Mouse (Mus musculus) hindbrain, embryonic 11.5 days (tissue): ENCODE data around the gene Olfr427. TPM values are rescaled to one million over a fixed set of nuclear protein-coding genes. Genes with fewer than 3 reads are reported as not detected.

Experiments used
- ATAC-seq: fragments of 200-750 bp; cut with Nextera tagmentation; 2 replicates; pipeline ENCODE4 v1.8.0; 2017; ENCODE audit warnings: mild to moderate bottlenecking, moderate TSS enrichment, moderate library complexity; ENCODE audit not compliant: low FRiP score
- DNase-seq: peaks from one replicate; pipeline ENCODE4 v3.0.0-alpha.2; 2015; ENCODE audit warnings: low spot score
- H3K27ac ChIP-seq: fragments of 300-500 bp; sonication (generic); 2 replicates; pipeline ENCODE4 v1.5.1; 2014; ENCODE audit warnings: mild to moderate bottlenecking, low read depth, low read length
- H3K27me3 ChIP-seq: fragments of 300-500 bp; sonication (generic); 2 replicates; pipeline ENCODE4 v1.6.1; 2014; ENCODE audit warnings: mild to moderate bottlenecking, low read length, moderate library complexity, mixed read lengths; ENCODE audit not compliant: control insufficient read depth, insufficient read depth
- H3K36me3 ChIP-seq: fragments of 300-500 bp; sonication (generic); 2 replicates; pipeline ENCODE4 v1.6.1; 2014; ENCODE audit warnings: mild to moderate bottlenecking, low read length, moderate library complexity, mixed read lengths; ENCODE audit not compliant: control insufficient read depth, insufficient read depth
- H3K4me1 ChIP-seq: fragments of 300-500 bp; sonication (generic); replicated peaks from 2 replicates; pipeline ENCODE4 v1.6.1; 2014; ENCODE audit warnings: low read length, mixed read lengths; ENCODE audit not compliant: control insufficient read depth, insufficient read depth
- H3K4me2 ChIP-seq: fragments of 300-500 bp; sonication (generic); replicated peaks from 2 replicates; pipeline ENCODE4 v1.6.1; 2014; ENCODE audit warnings: mild to moderate bottlenecking, low read depth, low read length
- H3K4me3 ChIP-seq: fragments of 300-500 bp; sonication (generic); 2 replicates; pipeline ENCODE4 v1.5.1; 2014; ENCODE audit warnings: low read depth, low read length
- H3K9ac ChIP-seq: fragments of 300-500 bp; sonication (generic); 2 replicates; pipeline ENCODE4 v1.6.1; 2014; ENCODE audit warnings: low read depth, low read length
- H3K9me3 ChIP-seq: fragments of 300-500 bp; sonication (generic); 2 replicates; pipeline ENCODE4 v1.6.1; 2016; ENCODE audit warnings: low read length; ENCODE audit not compliant: control insufficient read depth
- WGBS: fragments of 180-500 bp; shearing (Covaris S2); extraction: QIAGEN DNeasy Blood & Tissue Kit; methylation state at CpG from one replicate; pipeline ENCODE4 v1.1.7; 2014; 5-methylcytosine and 5-hydroxymethylcytosine counted together
- polyA plus RNA-seq: library from polyadenylated mRNA; unstranded; fragments of >200 nt; fragmentation: Nextera tagmentation; extraction: Ambion mirVana; gene quantifications from 2 replicates; pipeline ENCODE4 v1.2.1, GENCODE M21; 2014

The Olfr427 gene
- polyA plus RNA-seq, 1 experiment from 2014 or later, result not detected

DNA sequence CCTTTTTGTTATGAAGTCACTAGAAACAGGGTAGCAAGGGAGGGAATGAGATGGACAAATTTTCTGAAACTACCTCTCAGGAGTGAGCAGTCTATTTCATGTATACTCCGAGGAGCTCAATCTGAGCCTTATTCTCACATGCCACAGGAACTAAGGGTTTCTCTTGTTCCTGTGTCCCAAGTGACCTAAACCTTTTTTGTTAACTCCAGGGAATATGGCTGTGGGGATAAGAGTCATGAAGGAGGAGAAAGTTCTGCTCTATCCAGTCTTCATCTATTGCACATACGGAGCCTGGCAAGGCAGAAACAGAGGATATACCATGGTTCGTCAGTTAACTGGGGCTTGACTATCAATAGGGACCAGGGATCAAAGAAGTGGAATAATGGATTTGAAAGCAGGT, 30.4 kb upstream of the Olfr427 start, which contains the start of gene Olfr430:
Olfr430 (plus strand) TSS at position 301 of the 400 bp plus-strand sequence.
- Histone ChIP-seq H3K4me3 (no peak within 1 kb of the TSS), H3K4me2 (no peak within 1 kb of the TSS), H3K27ac (no peak within 1 kb of the TSS), H3K36me3 (no peaks in the 10 kb centered on the region), H3K27me3 (no peaks in the 10 kb centered on the region), H3K9ac (no peak within 1 kb of the TSS), H3K4me1 (no peaks in the 10 kb centered on the region), H3K9me3 (no peaks in the 10 kb centered on the region)
- ATAC-seq (no peak), DNase-seq (no peak)
- 87% methylated on average over 3 of the region's 3 CpGs for WGBS

DNA sequence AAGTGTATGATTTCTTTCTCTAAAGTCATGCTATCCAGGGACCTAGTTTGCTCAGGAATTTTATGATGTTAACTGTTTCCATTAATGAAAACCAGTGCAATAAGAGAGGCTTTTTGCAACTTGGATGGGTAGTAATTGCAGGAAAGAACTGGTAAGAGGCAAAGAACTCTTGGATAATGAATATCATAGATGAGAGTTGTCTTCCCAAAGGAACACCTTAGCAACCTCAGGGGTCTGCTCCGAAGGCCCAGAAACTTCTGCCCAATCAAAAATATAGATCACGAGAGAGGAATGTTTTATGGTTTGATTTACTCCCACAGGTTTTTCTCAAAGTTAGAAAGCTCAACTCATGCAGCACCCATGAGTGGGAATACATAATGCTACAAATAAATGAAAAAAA, 12.7 kb upstream of the Olfr427 start, which contains the start of gene Olfr429:
Olfr429 (plus strand) TSS at position 301 of the 400 bp plus-strand sequence.
- Histone ChIP-seq H3K9ac (no peak within 1 kb of the TSS), H3K9me3 (no peaks in the 10 kb centered on the region), H3K4me1 (no peaks in the 10 kb centered on the region), H3K36me3 (no peaks in the 10 kb centered on the region), H3K27me3 (no peaks in the 10 kb centered on the region), H3K27ac (no peak within 1 kb of the TSS), H3K4me3 (no peak within 1 kb of the TSS), H3K4me2 (no peak within 1 kb of the TSS)
- WGBS, result 92% methylated on average over 2 of the region's 2 CpGs
- no peak for DNase-seq
- no peak for ATAC-seq

DNA sequence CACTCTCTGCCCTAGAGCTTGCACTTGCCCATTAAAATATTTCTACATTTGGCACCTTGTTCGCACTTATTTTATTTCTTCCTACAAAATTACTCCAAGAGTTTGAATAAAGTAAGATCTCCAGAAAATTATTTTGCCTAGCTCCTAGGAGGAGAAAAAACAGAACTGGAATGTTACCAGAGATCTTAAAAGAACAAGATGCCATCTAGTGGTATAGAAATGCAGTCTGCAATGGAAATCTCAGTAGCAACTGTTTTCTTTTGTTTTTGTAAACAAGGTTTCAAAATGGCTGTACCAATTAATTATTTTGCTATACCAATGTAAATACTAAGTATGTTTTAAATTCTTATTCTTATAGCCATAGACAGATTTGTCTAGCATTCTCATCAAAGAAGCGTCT, 7.0 kb downstream of the Olfr427 start:
- no peaks in the 10 kb centered on the region for H3K36me3 ChIP-seq
- DNase-seq, result no peak

DNA sequence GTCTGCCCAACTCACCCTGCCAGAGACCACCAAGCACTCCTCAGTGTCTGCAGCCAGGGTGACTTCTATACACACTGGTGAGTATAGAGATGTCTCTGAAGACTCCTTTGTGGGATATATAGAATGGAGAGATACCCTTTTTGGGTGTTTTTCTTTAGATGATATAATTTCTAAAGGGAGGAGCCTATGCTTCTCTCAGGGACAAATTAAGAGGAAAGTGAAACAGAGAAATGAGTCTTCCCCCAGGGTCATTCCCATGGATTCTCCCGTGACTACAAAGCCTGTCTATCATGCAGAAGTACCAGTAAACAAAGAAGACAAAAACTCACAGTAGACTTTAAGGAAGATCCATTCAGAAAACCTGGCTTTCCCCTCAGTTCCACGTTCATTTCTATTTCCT, 24.4 kb downstream of the Olfr427 start, which contains the start of gene Olfr231:
Olfr231 (minus strand) TSS at position 101 of the 400 bp plus-strand sequence.
- no peak within 1 kb of the TSS for H3K9ac ChIP-seq
- H3K4me1 ChIP-seq, result no peaks in the 10 kb centered on the region
- 48% methylated on average over 2 of the region's 2 CpGs for WGBS
- no peak within 1 kb of the TSS for H3K4me2 ChIP-seq
- ATAC-seq (no peak), DNase-seq (no peak)
- no peak within 1 kb of the TSS for H3K27ac ChIP-seq
- no peak within 1 kb of the TSS for H3K4me3 ChIP-seq
- no peaks in the 10 kb centered on the region for H3K9me3 ChIP-seq
- H3K36me3 ChIP-seq, result no peaks in the 10 kb centered on the region
- no peaks in the 10 kb centered on the region for H3K27me3 ChIP-seq

More for the DNA sequence above, 7.0 kb downstream of the Olfr427 start:
- Histone ChIP-seq H3K27me3 (no peaks in the 10 kb centered on the region), H3K4me2 (no peak overlapping the region), H3K9me3 (no peaks in the 10 kb centered on the region), H3K4me3 (no peak overlapping the region), H3K27ac (no peak overlapping the region), H3K9ac (no peak overlapping the region), H3K4me1 (no peaks in the 10 kb centered on the region)
- ATAC-seq, result no peak
- WGBS, result 60% methylated on average over 2 of the region's 2 CpGs

DNA sequence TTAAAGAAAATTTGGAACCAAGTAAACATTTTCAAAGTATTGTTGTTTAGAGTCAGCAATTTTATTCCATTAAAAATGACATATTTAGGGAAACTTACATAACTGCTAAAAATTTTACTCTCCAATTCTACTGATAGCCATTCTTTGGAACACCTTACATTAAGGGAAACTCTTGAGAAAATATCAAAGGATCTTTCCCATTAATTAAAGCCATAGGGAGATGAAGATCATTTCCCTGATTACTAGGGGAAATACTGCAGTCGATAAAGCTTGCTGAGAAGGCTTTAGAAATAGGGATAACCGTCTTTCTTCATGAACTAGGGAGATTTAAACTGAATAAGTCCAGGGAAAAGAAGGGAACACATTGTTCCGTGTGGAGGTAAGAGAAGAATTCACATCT, 34.5 kb downstream of the Olfr427 start, which contains the start of gene Olfr424:
Olfr424 (plus strand) TSS at position 301 of the 400 bp plus-strand sequence.
- H3K4me1 ChIP-seq, result no peaks in the 10 kb centered on the region
- H3K9ac ChIP-seq, result no peak within 1 kb of the TSS
- WGBS, result 87% methylated on average over 3 of the region's 3 CpGs
- no peak within 1 kb of the TSS for H3K27ac ChIP-seq
- H3K4me2 ChIP-seq, result no peak within 1 kb of the TSS
- H3K4me3 ChIP-seq, result no peak within 1 kb of the TSS
- ATAC-seq (no peak), DNase-seq (no peak)
- H3K9me3 ChIP-seq, result no peaks in the 10 kb centered on the region
- H3K27me3 ChIP-seq, result no peaks in the 10 kb centered on the region
- H3K36me3 ChIP-seq, result no peaks in the 10 kb centered on the region

GRCm38 (mm10) chr1:174131999-174132398, 35.3 kb downstream of the Olfr427 start:
- WGBS, result 69% methylated on average over 3 of the region's 3 CpGs
- no peak for ATAC-seq

GRCm38 (mm10) chr1:174141384-174141783, 44.7 kb downstream of the Olfr427 start:
- DNase-seq (no peak), ATAC-seq (no peak)
- H3K4me1 ChIP-seq, result no peaks in the 10 kb centered on the region
- 77% methylated on average over 2 of the region's 2 CpGs for WGBS
- no peak overlapping the region for H3K9ac ChIP-seq
- H3K4me2 ChIP-seq, result no peak overlapping the region
- no peak overlapping the region for H3K4me3 ChIP-seq
- no peak overlapping the region for H3K27ac ChIP-seq
- no peaks in the 10 kb centered on the region for H3K27me3 ChIP-seq
- no peaks in the 10 kb centered on the region for H3K9me3 ChIP-seq
- H3K36me3 ChIP-seq, result no peaks in the 10 kb centered on the region

More at GRCm38 (mm10) chr1:174131999-174132398, 35.3 kb downstream of the Olfr427 start:
- Histone ChIP-seq H3K27me3 (no peaks in the 10 kb centered on the region), H3K27ac (no peak overlapping the region), H3K36me3 (no peaks in the 10 kb centered on the region), H3K9ac (no peak overlapping the region), H3K9me3 (no peaks in the 10 kb centered on the region), H3K4me1 (no peaks in the 10 kb centered on the region), H3K4me3 (no peak overlapping the region), H3K4me2 (no peak overlapping the region)
- no peak for DNase-seq

DNA sequence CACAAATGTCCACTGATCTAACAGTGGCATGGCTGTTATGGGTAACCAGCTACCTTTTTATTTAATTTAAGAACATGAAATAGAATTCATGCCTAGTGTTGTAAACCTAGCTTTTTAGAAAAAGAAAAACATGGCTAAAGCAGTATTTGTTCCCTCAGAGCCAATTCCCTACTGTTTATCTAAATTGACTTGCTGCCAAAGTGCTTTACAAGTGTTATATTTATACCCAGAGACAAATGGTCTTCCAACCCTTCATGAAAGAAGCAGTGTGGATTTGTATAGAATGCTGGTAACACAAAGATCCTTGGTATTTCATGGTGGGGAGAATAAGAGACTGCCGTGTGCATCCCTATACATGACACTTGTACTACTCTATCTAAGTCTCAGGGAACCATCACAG, 50.0 kb downstream of the Olfr427 start:
- Histone ChIP-seq H3K4me2 (no peak overlapping the region), H3K27me3 (no peaks in the 10 kb centered on the region), H3K27ac (no peak overlapping the region), H3K9me3 (no peaks in the 10 kb centered on the region), H3K9ac (no peak overlapping the region), H3K4me3 (no peak overlapping the region), H3K36me3 (no peaks in the 10 kb centered on the region), H3K4me1 (no peaks in the 10 kb centered on the region)
- WGBS, result 97% methylated on average over 1 of the region's 1 CpGs
- ATAC-seq (no peak), DNase-seq (no peak)

- no peaks in the 10 kb centered on the region for H3K9me3 ChIP-seq
- no peaks in the 10 kb centered on the region for H3K36me3 ChIP-seq
- no peak overlapping the region for H3K27ac ChIP-seq
- H3K27me3 ChIP-seq, result no peaks in the 10 kb centered on the region
- no peak overlapping the region for H3K4me3 ChIP-seq
- WGBS, result 75% methylated on average over 2 of the region's 2 CpGs
- no peak overlapping the region for H3K9ac ChIP-seq
- DNase-seq (no peak), ATAC-seq (no peak; the same call in 1 of the 2 replicates)
- no peaks in the 10 kb centered on the region for H3K4me1 ChIP-seq
- H3K4me2 ChIP-seq, result no peak overlapping the region
Measured at GRCm38 (mm10) chr1:174149289-174149688, 52.6 kb downstream of the Olfr427 start.
